Mouse (Mus musculus): ENCODE measurements around the gene Olfr1303. TPM values are rescaled to one million over a fixed set of nuclear protein-coding genes. Genes with fewer than 3 reads are reported as not detected.

Gene Olfr1303
- polyA plus RNA-seq (2014; fragmentation: Nextera tagmentation; extraction: Ambion mirVana): not detected in 2 replicates

DNA sequence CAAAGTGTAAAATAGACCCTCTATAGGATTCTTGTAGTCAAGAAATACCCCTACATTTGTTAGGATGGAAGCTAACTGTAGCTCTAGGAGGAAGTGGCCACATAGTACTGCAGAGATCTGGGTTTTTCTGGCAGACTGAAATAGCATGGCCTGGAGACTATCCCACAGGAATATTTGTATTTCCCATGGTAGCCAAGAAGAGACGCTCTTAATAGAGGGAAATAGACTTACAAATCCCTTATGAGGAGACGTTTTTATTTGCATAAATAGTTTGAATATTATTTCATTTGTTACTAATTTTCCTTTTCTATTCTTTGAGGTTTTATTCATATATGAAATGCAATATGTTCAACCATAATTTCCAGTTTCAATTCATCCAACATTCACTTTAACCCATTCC, at the start of gene Olfr1303:
Olfr1303 (minus strand) TSS at position 101 of the 400 bp plus-strand sequence.
- Histone ChIP-seq H3K9me3 (ENCODE audit: control insufficient read depth, low read length) (no peaks in the 10 kb centered on the region), H3K27me3 (ENCODE audit: control insufficient read depth, insufficient read depth, low read length) (no peaks in the 10 kb centered on the region), H3K4me2 (ENCODE audit: low read depth) (no peak within 1 kb of the TSS), H3K9ac (ENCODE audit: low read length) (no peak within 1 kb of the TSS), H3K36me3 (ENCODE audit: control insufficient read depth, insufficient read depth, low read length) (no peaks in the 10 kb centered on the region), H3K27ac (ENCODE audit: low read depth, low read length) (no peak within 1 kb of the TSS), H3K4me1 (ENCODE audit: control insufficient read depth, insufficient read depth, low read length) (no peaks in the 10 kb centered on the region), H3K4me3 (ENCODE audit: low read depth, low read length) (no peak within 1 kb of the TSS)
- 87% methylated on average over 2 of the region's 2 CpGs for WGBS
- ATAC-seq (ENCODE audit: insufficient read depth, low FRiP score, low TSS enrichment) (no peak), DNase-seq (ENCODE audit: low spot score) (no peak)

DNA sequence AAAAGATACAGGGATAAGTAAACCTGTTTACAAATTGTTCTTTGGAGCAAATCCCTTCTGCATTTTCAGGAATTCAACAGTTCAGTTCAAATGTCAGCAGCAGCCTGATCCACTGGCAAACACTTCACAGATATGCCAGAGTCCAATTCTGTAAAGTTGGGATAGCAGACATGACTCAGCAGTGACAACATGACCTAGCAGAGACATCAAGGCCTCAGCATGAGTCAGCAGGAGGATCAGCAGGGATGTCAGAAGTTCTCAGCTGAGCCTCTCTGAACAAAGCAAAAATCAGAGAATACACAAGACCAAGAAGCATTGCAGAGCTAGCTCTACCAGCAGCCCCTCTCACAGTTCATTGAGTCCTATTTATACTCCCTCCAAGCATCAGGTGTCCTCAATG, 7.2 kb downstream of the Olfr1303 start:
- no peak for ATAC-seq (ENCODE audit: insufficient read depth, low FRiP score, low TSS enrichment)
- no peak overlapping the region for H3K9ac ChIP-seq (ENCODE audit: low read length)
- H3K4me1 ChIP-seq (ENCODE audit: control insufficient read depth, insufficient read depth, low read length): no peaks in the 10 kb centered on the region
- H3K4me2 ChIP-seq (ENCODE audit: low read depth): no peak overlapping the region
- no peaks in the 10 kb centered on the region for H3K36me3 ChIP-seq (ENCODE audit: control insufficient read depth, insufficient read depth, low read length)
- no peak overlapping the region for H3K4me3 ChIP-seq (ENCODE audit: low read depth, low read length)
- no peaks in the 10 kb centered on the region for H3K9me3 ChIP-seq (ENCODE audit: control insufficient read depth, low read length)
- no peak overlapping the region for H3K27ac ChIP-seq (ENCODE audit: low read depth, low read length)
- no peak for DNase-seq (ENCODE audit: low spot score)
- H3K27me3 ChIP-seq (ENCODE audit: control insufficient read depth, insufficient read depth, low read length): no peaks in the 10 kb centered on the region

GRCm38 (mm10) chr2:111777129-111777528, 43.0 kb downstream of the Olfr1303 start, which contains the start of gene Olfr1302:
Olfr1302 (plus strand) TSS chr2:111777429.
- no peaks in the 10 kb centered on the region for H3K4me1 ChIP-seq (ENCODE audit: control insufficient read depth, insufficient read depth, low read length)
- DNase-seq (ENCODE audit: low spot score) (no peak), ATAC-seq (ENCODE audit: insufficient read depth, low FRiP score, low TSS enrichment) (no peak)
- 87% methylated on average over 2 of the region's 2 CpGs for WGBS
- no peak within 1 kb of the TSS for H3K9ac ChIP-seq (ENCODE audit: low read length)
- H3K4me2 ChIP-seq (ENCODE audit: low read depth): no peak within 1 kb of the TSS
- no peak within 1 kb of the TSS for H3K4me3 ChIP-seq (ENCODE audit: low read depth, low read length)
- no peaks in the 10 kb centered on the region for H3K27me3 ChIP-seq (ENCODE audit: control insufficient read depth, insufficient read depth, low read length)
- H3K27ac ChIP-seq (ENCODE audit: low read depth, low read length): no peak within 1 kb of the TSS
- H3K9me3 ChIP-seq (ENCODE audit: control insufficient read depth, low read length): no peaks in the 10 kb centered on the region
- H3K36me3 ChIP-seq (ENCODE audit: control insufficient read depth, insufficient read depth, low read length): no peaks in the 10 kb centered on the region

Other genes starting within 250 kb of the Olfr1303 start
- gene Olfr1297, start 193.8 kb downstream of the Olfr1303 start, polyA plus RNA-seq (2014; fragmentation: Nextera tagmentation; extraction: Ambion mirVana): not detected in 2 replicates
- not detected in 2 replicates for gene Olfr1298, start 171.1 kb downstream of the Olfr1303 start, polyA plus RNA-seq (2014; fragmentation: Nextera tagmentation; extraction: Ambion mirVana)
- gene Olfr1299, start 158.9 kb downstream of the Olfr1303 start, polyA plus RNA-seq (2014; fragmentation: Nextera tagmentation; extraction: Ambion mirVana): not detected in 2 replicates
- not detected in 2 replicates for gene Olfr1301, start 69.3 kb downstream of the Olfr1303 start, polyA plus RNA-seq (2014; fragmentation: Nextera tagmentation; extraction: Ambion mirVana)
- gene Olfr1302, start 42.9 kb downstream of the Olfr1303 start, polyA plus RNA-seq (2014; fragmentation: Nextera tagmentation; extraction: Ambion mirVana): not detected in 2 replicates
- gene Olfr1305, start 56.8 kb upstream of the Olfr1303 start, polyA plus RNA-seq (2014; fragmentation: Nextera tagmentation; extraction: Ambion mirVana): not detected in 2 replicates
- not detected in 2 replicates for gene Olfr1306, start 95.9 kb upstream of the Olfr1303 start, polyA plus RNA-seq (2014; fragmentation: Nextera tagmentation; extraction: Ambion mirVana)
- gene Olfr1307, start 129.1 kb upstream of the Olfr1303 start, polyA plus RNA-seq (2014; fragmentation: Nextera tagmentation; extraction: Ambion mirVana): not detected in 2 replicates
- gene Olfr1308, start 144.6 kb upstream of the Olfr1303 start, polyA plus RNA-seq (2014; fragmentation: Nextera tagmentation; extraction: Ambion mirVana): not detected in 2 replicates
- gene Olfr1309, start 169.9 kb upstream of the Olfr1303 start, polyA plus RNA-seq (2014; fragmentation: Nextera tagmentation; extraction: Ambion mirVana): not detected in 2 replicates
- not detected in 2 replicates for gene Olfr1310, start 192.4 kb upstream of the Olfr1303 start, polyA plus RNA-seq (2014; fragmentation: Nextera tagmentation; extraction: Ambion mirVana)
- gene Olfr1311, start 204.1 kb upstream of the Olfr1303 start, polyA plus RNA-seq (2014; fragmentation: Nextera tagmentation; extraction: Ambion mirVana): not detected in 2 replicates
- not detected in 2 replicates for gene Olfr1312, start 229.9 kb upstream of the Olfr1303 start, polyA plus RNA-seq (2014; fragmentation: Nextera tagmentation; extraction: Ambion mirVana)

Measured in neural tube, embryonic 11.5 days (tissue).